Mouse (Mus musculus): ENCODE results near the gene Abhd16a. TPM values are rescaled to one million over a fixed set of nuclear protein-coding genes. Genes with fewer than 3 reads are reported as not detected.

Gene Abhd16a
- total RNA-seq, 4 experiments from 2014 or later, result 96.2 to 115 (median 106) TPM

DNA sequence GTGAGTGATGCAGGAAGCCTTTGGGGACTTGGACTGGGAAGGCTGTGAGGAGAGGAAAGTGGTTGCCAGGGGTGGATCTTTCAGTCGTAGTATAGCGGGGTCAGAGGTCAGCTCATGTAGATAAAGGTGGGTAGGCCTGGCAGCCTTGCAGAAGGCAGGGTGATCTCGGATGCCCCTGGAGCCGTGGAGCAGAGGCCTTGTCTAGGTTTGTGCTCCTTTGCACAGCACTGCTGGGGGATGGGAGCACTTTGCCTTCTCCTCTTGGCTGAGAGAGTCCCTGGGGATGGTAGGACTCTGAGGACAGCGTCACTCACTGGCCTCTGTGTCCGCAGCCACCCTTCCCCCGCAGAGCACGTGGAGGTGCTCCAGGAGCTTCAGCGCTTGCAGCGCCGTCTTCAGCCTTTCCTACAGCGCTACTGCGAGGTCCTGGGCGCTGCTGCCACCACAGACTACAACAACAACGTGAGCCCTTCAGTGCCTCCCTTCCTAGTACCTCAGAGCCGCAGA is 51.5 kb downstream of the Abhd16a start:
- DNase-seq (ENCODE audit: low spot score in 2 of 2), result no peak

DNA sequence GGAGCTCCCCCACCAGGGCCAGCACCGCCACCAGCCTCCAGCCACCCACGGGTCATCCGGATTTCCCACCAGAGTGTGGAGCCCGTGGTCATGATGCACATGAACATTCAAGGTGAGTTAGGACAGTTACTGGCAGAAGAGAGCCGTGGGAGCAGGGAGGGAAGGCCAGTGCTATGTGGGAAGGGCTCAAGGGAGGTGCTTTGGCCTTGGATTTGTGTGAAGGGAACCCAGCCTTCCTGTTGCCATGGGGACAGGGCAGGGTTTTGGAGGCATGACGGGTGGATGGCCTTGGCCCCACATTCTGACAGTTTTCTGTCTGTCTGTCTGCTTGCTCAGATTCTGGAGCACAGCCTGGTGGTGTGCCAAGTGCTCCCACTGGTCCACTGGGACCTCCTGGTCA is 52.9 kb downstream of the Abhd16a start:
- DNase-seq (ENCODE audit: low spot score in 2 of 2), result no peak

DNA sequence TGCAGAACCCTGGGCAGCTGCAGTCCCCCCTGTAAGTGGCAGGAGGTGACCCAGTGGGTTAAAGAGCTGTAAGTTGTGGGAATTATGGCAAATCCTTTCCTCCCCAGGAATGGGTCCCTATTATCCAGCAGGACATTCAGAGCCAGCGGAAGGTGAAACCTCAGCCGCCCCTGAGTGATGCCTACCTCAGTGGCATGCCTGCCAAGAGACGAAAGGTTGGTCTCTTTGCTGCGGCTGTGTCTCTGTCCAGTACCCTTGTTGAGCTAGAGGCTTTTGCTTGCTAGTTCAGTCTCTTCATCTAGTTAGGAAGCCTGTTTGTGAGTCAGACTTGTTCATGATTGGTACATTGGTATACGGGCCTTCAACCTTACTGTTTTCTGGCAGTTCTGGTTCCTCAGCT is 57.1 kb downstream of the Abhd16a start:
- no peak for DNase-seq (ENCODE audit: low spot score in 2 of 2)

DNA sequence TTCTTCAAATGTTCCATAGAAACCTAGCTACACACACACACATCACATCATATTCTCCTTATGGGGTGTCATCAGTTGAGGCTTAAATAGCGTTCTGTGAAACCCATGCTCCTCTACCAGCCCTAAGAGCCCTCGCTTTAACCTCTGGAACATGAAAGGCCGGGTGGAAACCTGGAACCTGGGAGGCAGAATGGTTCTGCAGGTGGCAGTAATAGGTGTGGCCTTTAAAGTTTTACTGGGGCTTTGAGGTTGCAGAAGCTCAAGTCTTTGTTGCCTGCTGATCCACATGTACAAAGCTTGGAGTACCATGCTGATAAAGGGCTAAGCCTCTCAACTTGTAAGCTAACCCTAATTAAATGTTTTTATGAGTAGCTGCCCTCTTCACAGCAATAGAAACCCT is 58.3 kb downstream of the Abhd16a start:
- DNase-seq (ENCODE audit: low spot score in 2 of 2), result no peak

DNA sequence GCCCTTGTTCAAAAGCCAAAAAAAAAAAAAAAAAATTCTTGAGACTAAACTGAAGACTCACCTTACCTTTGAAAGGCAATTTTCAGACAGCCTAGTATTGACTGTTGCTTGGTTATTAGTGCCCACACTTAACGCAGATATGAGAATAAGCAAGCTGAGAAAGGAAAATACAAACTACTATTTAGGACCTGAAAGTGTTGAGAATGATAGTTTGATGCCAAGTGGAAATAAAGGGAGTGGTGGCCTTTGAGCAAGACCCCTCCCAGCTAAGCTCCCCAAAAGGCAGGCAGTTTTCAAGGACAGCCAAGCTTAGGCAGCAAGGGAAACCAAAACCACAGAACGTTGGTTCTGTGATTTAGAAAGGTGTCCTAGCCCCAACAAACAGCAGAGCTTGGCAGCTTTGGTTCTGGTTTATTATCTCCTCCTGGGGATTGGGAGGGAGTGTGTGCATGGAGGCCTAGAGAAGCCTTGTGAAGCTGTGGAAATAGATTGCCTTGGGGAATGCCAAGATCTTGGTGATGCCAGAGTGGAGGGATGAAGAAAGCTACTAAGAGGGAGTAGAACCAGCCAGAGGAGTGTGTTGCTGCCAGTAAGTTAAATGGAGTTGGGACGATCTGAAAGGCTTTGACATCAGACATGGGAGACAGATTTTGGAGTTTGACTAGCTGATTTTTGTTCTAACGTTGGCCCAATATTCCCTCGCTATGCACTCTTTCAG is 59.0 kb downstream of the Abhd16a start:
- DNase-seq (ENCODE audit: low spot score in 2 of 2), result no peak

DNA sequence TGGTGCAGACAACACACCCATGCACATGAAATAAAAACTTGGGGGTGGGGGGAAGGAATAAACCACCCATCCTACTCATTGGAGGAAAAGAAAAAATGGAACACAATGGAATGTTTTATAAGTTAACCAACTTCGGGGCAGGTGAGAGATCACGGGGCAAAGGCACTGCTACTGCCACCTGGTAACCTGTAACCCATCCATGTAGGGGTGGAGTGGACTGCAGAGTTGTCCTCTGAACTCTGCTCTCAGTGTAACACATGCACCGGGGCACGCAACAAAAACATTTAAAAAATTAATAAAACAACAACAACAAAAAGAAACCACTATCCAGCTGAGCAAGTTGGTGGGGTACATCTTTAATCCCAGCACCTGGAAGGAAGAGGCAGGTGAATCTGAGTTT is 63.1 kb downstream of the Abhd16a start:
- no peak for DNase-seq (ENCODE audit: low spot score in 2 of 2)

Other genes starting within 250 kb of the Abhd16a start
- gene Skiv2l, start 239.1 kb upstream of the Abhd16a start, total RNA-seq (2022), result 10 to 100 TPM; 67.1 to 77.5 (median 71.5) TPM
- 10 to 100 TPM; 33.2 to 41.3 (median 40.8) TPM for gene Nelfe, start 238.9 kb upstream of the Abhd16a start, total RNA-seq (2022)
- gene Cfb, start 226.7 kb upstream of the Abhd16a start, total RNA-seq (2022), result under 1 TPM; 0.17 to 0.31 (median 0.18) TPM
- 10 to 100 TPM in 2 of 4 experiments, 1 to 10 TPM in 2; 8.3 to 10.2 (median 9.3) TPM for gene Zbtb12, start 209.8 kb upstream of the Abhd16a start, total RNA-seq (2022)
- gene Gm20547, start 207.2 kb upstream of the Abhd16a start, total RNA-seq (2022), result not detected
- gene C2, start 191.0 kb upstream of the Abhd16a start, total RNA-seq (2022), result 1 to 10 TPM; 3.1 to 4.4 (median 4.3) TPM
- 100 to 1,000 TPM; 186 to 199 (median 189) TPM for gene Ehmt2, start 190.8 kb upstream of the Abhd16a start, total RNA-seq (2022)
- gene Slc44a4, start 174.8 kb upstream of the Abhd16a start, total RNA-seq (2022), result under 1 TPM; 0.14 to 0.41 (median 0.34) TPM
- 10 to 100 TPM; 38.3 to 46.8 (median 41.7) TPM for gene Neu1, start 158.0 kb upstream of the Abhd16a start, total RNA-seq (2022)
- gene Hspa1b, start 130.0 kb upstream of the Abhd16a start, total RNA-seq (2022), result 10 to 100 TPM; 13.2 to 31.7 (median 24.2) TPM
- gene Gm20481, start 119.4 kb upstream of the Abhd16a start, total RNA-seq (2022), result not detected
- gene Hspa1a, start 117.1 kb upstream of the Abhd16a start, total RNA-seq (2022), result 10 to 100 TPM; 14.3 to 24.2 (median 19.4) TPM
- gene Hspa1l, start 116.6 kb upstream of the Abhd16a start, total RNA-seq (2022), result under 1 TPM; 0.23 to 0.45 (median 0.31) TPM
- gene Lsm2, start 107.4 kb upstream of the Abhd16a start, total RNA-seq (2022), result 10 to 100 TPM; 13.1 to 19.1 (median 16.9) TPM
- gene Vars, start 88.3 kb upstream of the Abhd16a start, total RNA-seq (2022), result 10 to 100 TPM; 49.9 to 58.8 (median 51.3) TPM
- under 1 TPM; 0.14 to 0.90 (median 0.56) TPM for gene Vwa7, start 72.7 kb upstream of the Abhd16a start, total RNA-seq (2022)
- under 1 TPM in 2 of 4 experiments, not detected in 2; 0.76 to 0.95 TPM for gene Sapcd1, start 61.2 kb upstream of the Abhd16a start, total RNA-seq (2022)
- 1 to 10 TPM; 1.1 to 2.1 (median 1.4) TPM for gene Msh5, start 42.5 kb upstream of the Abhd16a start, total RNA-seq (2022)
- 10 to 100 TPM in 2 of 4 experiments, 1 to 10 TPM in 2; 9.2 to 27.8 (median 15.9) TPM for gene Clic1, start 39.3 kb upstream of the Abhd16a start, total RNA-seq (2022)
- gene Ddah2, start 30.2 kb upstream of the Abhd16a start, total RNA-seq (2022), result 10 to 100 TPM in 3 of 4 experiments, 1 to 10 TPM in 1; 8.8 to 20.3 (median 14.9) TPM
- not detected for gene Ly6g6c, start 23.9 kb upstream of the Abhd16a start, total RNA-seq (2022)
- under 1 TPM in 1 of 4 experiments, not detected in 3; 0.48 TPM for gene Mpig6b, start 23.1 kb upstream of the Abhd16a start, total RNA-seq (2022)
- 1 to 10 TPM; 4.6 to 7.1 (median 5.6) TPM for gene Ly6g6e, start 12.4 kb upstream of the Abhd16a start, total RNA-seq (2022)
- gene Ly6g6d, start 11.2 kb upstream of the Abhd16a start, total RNA-seq (2022), result 1 to 10 TPM; 1.4 to 2.9 (median 2.2) TPM
- gene Ly6g6f, start 3.7 kb upstream of the Abhd16a start, total RNA-seq (2022), result 1 to 10 TPM in 1 of 4 experiments, under 1 TPM in 2, not detected in 1; 0.41 to 1.0 (median 0.89) TPM
- gene Ly6g5c, start 19.0 kb downstream of the Abhd16a start, total RNA-seq (2022), result not detected
- under 1 TPM; 0.27 to 0.83 (median 0.63) TPM for gene Ly6g5b, start 26.2 kb downstream of the Abhd16a start, total RNA-seq (2022)
- gene Gpank1, start 32.2 kb downstream of the Abhd16a start, total RNA-seq (2022), result 10 to 100 TPM; 17.6 to 19.2 (median 18.0) TPM
- 100 to 1,000 TPM; 176 to 194 (median 189) TPM for gene Csnk2b, start 32.8 kb downstream of the Abhd16a start, total RNA-seq (2022)
- gene D17H6S53E, start 37.1 kb downstream of the Abhd16a start, total RNA-seq (2022), result 10 to 100 TPM; 27.6 to 31.6 (median 30.9) TPM
- not detected for gene Apom, start 42.8 kb downstream of the Abhd16a start, total RNA-seq (2022)
- gene Bag6, start 45.9 kb downstream of the Abhd16a start, total RNA-seq (2022), result 100 to 1,000 TPM; 291 to 311 (median 298) TPM
- 100 to 1,000 TPM; 302 to 328 (median 308) TPM for gene Prrc2a, start 75.6 kb downstream of the Abhd16a start, total RNA-seq (2022)
- gene Aif1, start 86.8 kb downstream of the Abhd16a start, total RNA-seq (2022), result 10 to 100 TPM in 2 of 4 experiments, 1 to 10 TPM in 2; 6.3 to 45.4 (median 25.7) TPM
- 10 to 100 TPM in 1 of 4 experiments, 1 to 10 TPM in 3; 5.0 to 13.2 (median 7.1) TPM for gene Lst1, start 99.2 kb downstream of the Abhd16a start, total RNA-seq (2022)
- 1 to 10 TPM in 1 of 4 experiments, under 1 TPM in 3; 0.53 to 1.4 (median 0.71) TPM for gene Ltb, start 105.2 kb downstream of the Abhd16a start, total RNA-seq (2022)
- under 1 TPM in 1 of 4 experiments, not detected in 3; 0.29 TPM for gene Tnf, start 112.7 kb downstream of the Abhd16a start, total RNA-seq (2022)
- gene Lta, start 116.1 kb downstream of the Abhd16a start, total RNA-seq (2022), result under 1 TPM; 0.32 to 0.89 (median 0.67) TPM
- not detected for gene Gm16181, start 131.6 kb downstream of the Abhd16a start, total RNA-seq (2022)
- 100 to 1,000 TPM; 592 to 630 (median 612) TPM for gene Atp6v1g2, start 144.4 kb downstream of the Abhd16a start, total RNA-seq (2022)
- 10 to 100 TPM; 12.9 to 16.4 (median 14.9) TPM for gene Nfkbil1, start 146.5 kb downstream of the Abhd16a start, total RNA-seq (2022)
- 100 to 1,000 TPM; 216 to 231 (median 222) TPM for gene Ddx39b, start 152.5 kb downstream of the Abhd16a start, total RNA-seq (2022)
- 100 to 1,000 TPM in 2 of 4 experiments, 10 to 100 TPM in 2; 23.2 to 135 (median 64.4) TPM for gene H2-D1, start 173.5 kb downstream of the Abhd16a start, total RNA-seq (2022)
- 1 to 10 TPM in 2 of 4 experiments, under 1 TPM in 2; 0.85 to 2.5 (median 1.2) TPM for gene H2-Q1, start 231.1 kb downstream of the Abhd16a start, total RNA-seq (2022)